Mouse (Mus musculus) mesoderm, embryonic 11.5 days (tissue): ENCODE measurements around the gene Zic5.

Experiments used
- DNase-seq: peaks from one replicate; pipeline ENCODE4 v3.0.0-alpha.2; 2012; ENCODE audit warnings: low read depth, low spot score

Zic5 gene

GRCm38 (mm10) chr14:122464763-122465741 is at the start of gene Zic5:
Gene Zic5 (minus strand): TSS chr14:122465677.
- DNase-seq = peak; percentile 72

DNA sequence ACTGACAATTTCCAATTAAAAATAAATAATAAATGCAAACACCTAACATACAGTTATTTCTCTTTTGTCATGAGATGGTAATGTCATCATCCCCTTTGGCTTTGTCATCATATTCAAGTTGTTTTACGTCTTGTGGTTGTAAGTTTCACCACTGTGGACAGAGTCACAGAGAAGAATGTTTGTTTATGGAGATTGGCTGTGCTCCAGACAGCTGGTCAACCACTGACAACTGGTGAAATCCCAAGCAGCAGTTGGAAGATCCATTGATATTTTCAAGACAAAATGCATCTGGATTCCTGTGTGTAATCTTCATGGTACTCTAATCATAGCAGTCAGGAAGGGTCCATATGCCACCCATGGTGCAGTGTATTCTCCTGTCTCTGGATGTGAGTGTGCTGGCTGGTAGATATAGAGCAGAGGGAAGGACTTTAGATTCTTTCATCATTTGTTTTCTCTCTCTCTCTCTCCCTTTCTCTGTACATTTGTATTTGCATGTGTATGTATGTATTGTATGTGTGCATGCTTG is 48.1 kb upstream of the Zic5 start:
- DNase-seq = no peak

DNA sequence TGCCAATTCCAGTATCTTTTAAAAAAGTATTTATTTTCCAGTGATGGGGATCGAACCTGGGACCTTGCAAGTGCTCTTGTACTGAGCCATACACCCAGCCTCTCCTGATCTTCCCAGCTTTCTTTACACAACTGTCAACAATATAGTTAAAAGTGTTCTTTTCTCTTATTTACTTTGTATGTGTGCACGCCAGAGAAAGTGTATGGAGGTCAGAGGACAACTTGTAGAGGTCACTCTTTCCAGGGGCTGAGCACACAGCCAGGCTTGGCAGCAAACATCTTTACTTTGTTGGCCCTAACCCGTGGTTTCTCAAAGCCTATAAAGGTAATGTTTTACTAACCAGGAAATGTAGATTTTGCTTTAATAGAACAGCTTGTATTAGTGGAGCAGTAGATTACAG is 46.0 kb upstream of the Zic5 start:
- no peak for DNase-seq

DNA sequence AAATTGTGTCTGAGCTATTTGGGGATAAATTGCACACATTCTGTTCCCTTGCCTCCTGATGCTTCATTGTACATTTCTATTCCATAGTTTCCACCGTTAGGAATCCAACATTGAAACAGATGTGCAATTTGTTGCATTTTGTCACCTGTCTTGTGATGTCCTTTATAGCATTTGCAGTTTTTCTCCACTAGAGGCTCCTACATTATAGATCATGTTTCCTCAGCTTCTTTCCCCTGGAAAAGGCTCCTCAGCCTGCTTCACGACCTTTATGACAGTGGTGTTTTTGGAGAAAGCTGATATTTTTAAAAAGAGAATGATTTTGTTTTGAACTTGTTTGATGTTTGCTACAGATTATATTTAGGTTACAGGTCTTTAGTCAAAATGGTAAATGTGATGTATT is 43.6 kb upstream of the Zic5 start:
- no peak for DNase-seq

DNA sequence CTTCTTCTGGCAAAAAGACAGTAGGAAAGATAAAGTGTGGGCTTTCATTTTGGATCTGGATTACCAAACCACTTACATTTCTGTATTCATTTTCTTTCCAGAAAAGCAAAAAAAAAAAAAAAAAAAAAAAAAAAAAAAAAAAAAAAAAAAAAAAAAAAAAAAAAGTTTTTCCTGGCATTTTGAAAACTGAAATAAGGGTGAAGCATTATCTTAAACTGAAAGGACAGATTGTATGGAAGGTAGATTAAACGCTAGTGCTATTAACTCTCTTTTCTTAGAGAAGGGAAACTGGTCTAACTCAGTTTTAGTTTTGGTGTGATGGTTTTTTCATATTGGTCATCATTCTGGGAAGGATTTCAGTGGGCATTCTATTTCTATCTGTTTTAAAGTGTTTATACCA is 26.5 kb upstream of the Zic5 start:
- DNase-seq = no peak

DNA sequence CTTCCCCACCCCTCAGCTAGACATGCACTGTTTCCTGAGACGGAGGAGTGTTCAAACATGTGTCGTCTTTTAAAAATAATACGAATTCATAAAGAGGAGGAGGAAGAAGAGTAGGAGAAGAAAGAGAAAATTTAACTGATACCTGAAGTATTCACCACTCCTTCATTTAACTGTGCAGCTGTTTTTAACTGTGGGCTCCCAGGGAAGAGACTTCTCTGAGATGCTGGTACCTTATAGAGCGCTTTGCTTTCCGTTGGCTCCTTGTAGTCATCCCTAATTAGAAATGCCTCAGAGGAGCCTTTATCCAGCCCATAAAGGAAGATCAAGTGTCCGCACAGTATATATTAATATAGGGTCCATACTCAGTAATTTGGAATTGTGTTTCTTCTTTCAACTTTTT is 26.0 kb upstream of the Zic5 start:
- no peak for DNase-seq

DNA sequence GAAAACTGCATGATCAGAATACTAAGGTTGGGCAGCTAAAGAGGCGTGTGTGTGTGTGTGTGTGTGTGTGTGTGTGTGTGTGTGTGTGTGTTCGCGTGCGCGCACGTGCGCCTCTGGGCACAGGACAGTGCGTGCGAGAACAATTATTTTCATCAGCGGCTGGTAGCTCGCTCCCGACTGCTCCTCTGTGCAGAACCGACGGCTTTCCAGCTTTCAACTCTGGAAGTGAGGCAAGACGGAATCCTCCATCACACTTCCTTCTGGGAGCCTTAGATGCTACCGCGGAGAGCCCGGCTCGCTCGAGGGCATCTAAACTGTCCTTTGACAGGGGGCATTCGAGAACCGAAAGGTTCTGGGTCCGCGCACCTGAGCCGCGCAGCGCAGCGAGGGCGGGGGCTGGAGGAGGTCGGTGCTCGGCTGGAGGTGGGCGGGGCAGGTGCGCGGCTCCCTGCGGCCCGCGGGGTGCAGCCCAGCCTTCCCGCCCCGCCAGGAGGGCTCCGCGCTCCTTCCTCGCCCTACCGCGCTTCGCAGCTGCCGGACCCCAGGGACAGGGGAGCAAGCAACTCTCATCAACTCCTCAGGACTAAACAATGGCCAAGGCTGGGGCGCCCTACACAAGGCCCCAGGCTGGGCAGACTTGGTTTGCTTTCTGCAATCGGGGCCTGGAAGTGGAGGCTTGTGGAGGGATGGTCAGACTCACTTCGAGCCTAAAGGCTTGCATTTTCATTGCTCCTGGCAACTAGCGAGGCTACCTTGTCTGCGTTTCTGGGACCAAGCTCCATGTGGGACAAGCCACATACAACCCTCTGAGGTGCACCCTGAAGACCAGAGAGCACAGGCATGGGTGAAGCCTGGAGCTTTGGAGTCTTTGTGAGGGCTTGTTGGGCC is 25.2 kb upstream of the Zic5 start, which contains the start of gene Gm10837:
Gm10837 (plus strand) TSS at position 146 of the 888 bp plus-strand sequence.
- DNase-seq = no peak

GRCm38 (mm10) chr14:122489686-122490414 is 24.4 kb upstream of the Zic5 start:
- DNase-seq = no peak

DNA sequence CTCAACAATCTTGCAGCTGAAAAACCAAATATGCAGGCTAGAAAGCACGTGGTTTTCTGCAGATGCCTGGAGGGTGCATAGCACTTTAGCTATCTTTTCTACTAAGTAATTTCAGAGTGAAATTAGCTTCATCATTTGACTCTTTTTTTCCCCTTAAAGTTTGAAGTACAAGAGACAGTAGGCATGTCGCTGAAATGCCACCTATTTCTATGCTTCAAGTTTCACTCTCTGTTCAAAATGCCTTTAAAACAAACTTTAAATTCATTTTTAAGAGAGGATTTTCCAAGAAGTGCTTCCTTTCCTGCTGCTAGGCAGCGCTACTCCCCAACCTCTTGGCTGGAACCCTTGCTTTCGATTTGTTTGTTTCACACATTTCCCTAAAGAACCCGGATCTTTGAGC is 23.6 kb upstream of the Zic5 start:
- no peak for DNase-seq

DNA sequence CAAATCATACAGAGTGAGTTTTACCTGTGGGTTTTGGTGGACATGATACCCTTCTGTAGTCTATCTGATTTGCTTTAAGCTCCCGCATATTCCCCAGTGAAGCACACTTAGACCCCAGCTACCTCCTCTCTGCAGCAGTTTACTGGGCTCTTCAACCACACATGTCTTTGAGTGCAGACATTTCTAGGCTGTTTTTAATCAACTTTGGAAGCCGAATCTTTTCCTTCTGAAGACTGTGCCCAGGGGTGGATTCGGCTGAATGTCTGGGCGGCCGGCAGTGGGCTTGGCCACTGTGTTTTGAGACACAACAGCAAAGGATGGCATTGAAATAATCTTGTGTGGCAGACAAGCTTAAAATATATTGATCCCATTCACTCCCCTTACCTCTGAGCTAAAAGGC is 21.9 kb upstream of the Zic5 start:
- DNase-seq = no peak

- DNase-seq = no peak
Measured at GRCm38 (mm10) chr14:122486611-122487010, 21.1 kb upstream of the Zic5 start.

- no peak for DNase-seq
Measured at GRCm38 (mm10) chr14:122485635-122486181, 20.2 kb upstream of the Zic5 start.

GRCm38 (mm10) chr14:122484844-122485551 is 19.5 kb upstream of the Zic5 start:
- DNase-seq = peak; percentile 27

DNA sequence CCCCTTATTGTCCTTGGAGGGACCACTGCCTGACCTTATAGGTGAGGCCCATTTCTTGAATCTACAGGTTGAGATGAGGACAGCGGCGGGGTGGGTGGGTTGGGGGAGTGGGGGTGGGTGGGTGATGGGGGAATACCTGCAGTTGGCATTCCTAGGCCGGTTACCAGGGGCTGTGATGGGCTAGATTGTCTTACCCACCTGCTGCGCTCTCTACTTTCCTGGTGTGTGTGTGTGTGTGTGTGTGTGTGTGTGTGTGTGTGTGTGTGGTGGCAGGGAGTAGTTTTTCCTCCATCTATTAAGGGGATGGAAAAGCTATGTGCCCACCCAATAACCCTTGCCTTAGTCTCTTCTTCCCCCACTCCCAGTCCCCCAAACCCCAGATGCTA is 19.0 kb upstream of the Zic5 start:
- no peak for DNase-seq

DNA sequence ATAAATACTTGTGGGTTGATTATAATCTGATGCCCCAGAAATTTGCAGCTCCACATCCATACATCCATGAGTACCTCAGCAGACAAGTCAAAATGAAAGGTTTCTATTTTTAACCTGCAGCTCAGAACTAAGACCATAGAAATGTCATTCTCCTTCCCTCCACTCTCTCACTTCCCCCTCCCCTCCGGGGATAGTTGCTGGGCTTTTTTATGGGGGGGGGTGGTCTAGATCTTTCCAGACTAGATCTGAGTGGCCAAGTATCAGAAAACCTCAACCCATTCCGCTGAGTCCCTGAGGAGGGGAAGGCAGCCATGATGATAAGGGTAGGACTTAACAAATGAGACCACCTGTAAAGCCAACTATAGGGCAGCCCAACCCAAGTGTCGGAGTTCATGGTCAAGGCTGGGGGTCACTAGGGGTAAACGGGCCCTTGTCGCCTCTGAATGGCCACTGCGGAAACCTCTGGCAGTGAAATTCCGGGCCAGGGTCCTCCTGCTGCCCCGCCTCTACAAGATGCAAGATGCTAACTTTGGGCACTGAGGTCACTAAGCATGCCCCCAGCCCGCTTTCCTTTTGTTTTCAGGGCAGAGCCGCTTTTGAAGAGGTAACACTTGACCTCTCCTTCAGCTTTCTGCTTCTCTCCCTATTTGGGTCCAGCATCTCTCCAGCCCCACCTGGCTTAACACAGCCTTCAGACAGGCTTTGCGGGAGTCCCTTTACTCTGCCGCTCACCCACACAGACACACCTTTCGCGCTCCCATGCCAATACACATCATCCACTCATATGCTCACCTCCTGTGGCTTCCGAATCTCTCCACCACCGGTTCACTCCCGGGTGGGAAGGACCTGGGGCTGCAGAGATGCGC is 18.3 kb upstream of the Zic5 start:
- DNase-seq = no peak

GRCm38 (mm10) chr14:122483024-122483385 is 17.5 kb upstream of the Zic5 start:
- no peak for DNase-seq

GRCm38 (mm10) chr14:122482081-122483023 is 16.9 kb upstream of the Zic5 start:
- no peak for DNase-seq

DNA sequence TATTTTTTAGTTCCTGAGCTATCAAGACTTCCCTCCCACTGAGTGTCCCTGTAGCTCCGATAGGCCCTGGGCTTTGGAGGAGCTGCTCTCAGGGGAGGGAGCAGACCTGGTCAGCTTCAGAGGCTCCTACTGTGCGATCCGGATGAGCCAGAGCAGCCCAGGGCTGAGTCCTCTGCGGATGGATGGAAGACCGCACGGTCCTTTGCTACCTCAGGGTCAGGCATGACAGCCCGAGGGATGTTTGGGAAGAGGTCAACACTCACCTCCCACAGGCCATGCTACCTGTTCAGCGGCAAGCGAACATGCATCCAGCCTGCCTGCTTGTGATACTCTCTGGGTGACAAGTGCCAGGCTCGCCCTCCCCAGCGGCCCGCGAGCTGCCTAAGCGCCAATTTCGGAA is 15.7 kb upstream of the Zic5 start:
- DNase-seq = no peak
